Mouse (Mus musculus): ENCODE results near the gene Klhl15.

DNA sequence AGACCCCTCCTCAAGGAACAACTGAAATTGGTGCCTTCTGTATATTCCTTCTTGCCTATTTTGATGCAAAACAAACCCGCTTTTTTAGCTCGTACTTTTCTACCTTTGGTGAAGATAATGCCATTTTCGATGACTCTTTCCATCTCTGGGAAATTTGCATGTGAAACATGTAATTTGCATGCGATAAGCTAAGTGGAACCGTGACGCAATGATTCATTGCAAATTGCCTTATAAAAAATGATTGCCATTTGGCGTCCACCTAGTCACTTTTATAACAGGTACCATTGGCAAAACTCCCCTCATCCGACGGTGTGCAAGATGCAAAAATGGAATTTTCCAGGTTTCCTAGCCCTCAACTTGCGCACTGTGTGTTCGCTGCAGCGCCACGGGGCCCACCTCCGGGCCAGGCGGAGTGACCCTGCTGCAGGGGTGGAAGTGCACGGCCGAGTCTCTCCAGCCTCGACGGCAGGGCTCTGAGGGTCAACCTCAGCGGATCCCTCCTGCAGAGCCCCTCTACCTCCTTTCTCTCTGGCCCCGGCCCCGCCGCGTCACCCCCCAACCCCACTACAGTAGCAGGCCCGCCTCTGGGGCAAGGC, 365 bp upstream of the Klhl15 start:
- TF ChIP-seq CTCF (IDR thresholded peaks at IDR 0.05; ENCODE audit: control insufficient read depth, insufficient read depth, insufficient read length) (no peak), USF1 (IDR thresholded peaks at IDR 0.05; ENCODE audit: low read depth) (no peak), MYOG (IDR thresholded peaks at IDR 0.05; ENCODE audit: control insufficient read depth, extremely low read depth, insufficient read length) (no peak), MAX (IDR thresholded peaks at IDR 0.05) (no peak), CEBPB (IDR thresholded peaks at IDR 0.05; ENCODE audit: low read depth) (no peak)

All from C2C12 (cell line).